Mouse (Mus musculus) olfactory bulb, adult 2 months (tissue): ENCODE measurements around the gene Rnf146.

Experiments used
- CTCF ChIP-seq: fragments of 200-500 bp; IDR thresholded peaks from 2 replicates; pipeline ENCODE4 v1.5.1; 2012; ENCODE audit warnings: low read depth, mild to moderate bottlenecking, low read length, moderate library complexity; ENCODE audit not compliant: insufficient read depth
- POLR2A ChIP-seq: fragments of 200-500 bp; IDR thresholded peaks from 2 replicates; pipeline ENCODE4 v1.6.1; 2012; ENCODE audit warnings: mild to moderate bottlenecking, low read depth, low read length, moderate library complexity; ENCODE audit not compliant: insufficient read depth

DNA sequence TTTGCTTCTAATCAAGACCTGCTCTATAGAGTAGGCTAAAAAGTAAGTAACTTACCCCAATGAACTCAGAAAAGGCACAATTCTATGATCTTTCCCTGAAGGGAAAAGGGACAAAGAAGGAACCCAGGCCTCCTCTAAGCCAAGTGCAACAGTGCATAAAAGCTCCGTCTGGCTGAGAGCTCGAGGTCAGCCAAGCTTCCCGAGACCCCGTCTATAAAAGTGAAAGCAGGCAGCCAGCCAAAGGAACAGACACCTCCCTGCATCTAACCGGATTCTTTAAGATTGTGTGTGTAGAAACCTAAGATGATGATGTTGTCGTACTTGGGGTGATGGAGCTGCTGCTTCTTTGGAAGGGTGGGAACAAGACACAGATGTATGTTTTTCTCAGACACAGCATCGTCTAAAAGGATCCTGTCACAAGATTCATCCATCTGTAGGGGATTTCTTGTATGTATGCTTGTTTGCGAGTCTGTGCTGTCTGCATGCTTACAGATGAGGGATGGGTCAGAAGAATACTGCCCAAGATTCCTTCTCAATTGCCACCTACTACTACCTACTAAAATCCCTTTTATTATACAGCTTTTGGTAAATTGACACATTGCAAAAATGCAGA is 40.5 kb upstream of the Rnf146 start:
- TF ChIP-seq POLR2A = no peak
- TF ChIP-seq CTCF = no peak
